Mouse (Mus musculus) heart, adult 2 months (tissue): ENCODE measurements at regions not wholly inside any gene's neighbourhood (a gene's known extent, or its start where the extent isn't known, plus 50 kb on each side); places are given as distances from the start of the nearest gene placed in this dataset.

ENCODE experiments used
- CTCF ChIP-seq: fragments of 200-600 bp; IDR thresholded peaks from 2 replicates; pipeline ENCODE4 v1.8.1; 2022; ENCODE audit warnings: antibody characterized with exemption, mild to moderate bottlenecking, moderate library complexity
- EP300 ChIP-seq: fragments of 200-500 bp; IDR thresholded peaks from 2 replicates; pipeline ENCODE4 v1.6.1; 2011; ENCODE audit warnings: low read depth, low read length, control low read depth; ENCODE audit not compliant: insufficient read depth

GRCm38 (mm10) chr19:28192248-28192647 lies 181.3 kb upstream of the Rfx3 start:
- TF ChIP-seq EP300, result no peak
- TF ChIP-seq CTCF, result no peak
